Mouse (Mus musculus) erythroid progenitor cell, adult 5-6 weeks (primary cell): ENCODE results near the gene Mef2c. TPM values are rescaled to one million over a fixed set of nuclear protein-coding genes. Genes with fewer than 3 reads are reported as not detected.

Experiments used
- ATAC-seq: replicated peaks from 2 replicates; pipeline ENCODE4 v1.8.0; 2016; ENCODE audit warnings: moderate number of reproducible peaks, mild to moderate bottlenecking, moderate TSS enrichment, inconsistent platforms; ENCODE audit not compliant: poor library complexity, low FRiP score, severe bottlenecking
- total RNA-seq, 2 experiments: library from RNA; stranded (forward) in 1 of 2; stranded (reverse) in 1 of 2; fragments of 150-400 nt in 1 of 2; fragments of 186-747, 209-891 nt in 1 of 2; gene quantifications; 2 replicates each; pipeline versions ENCODE4 v1.2.3 to v1.2.4; 2015 to 2017; ENCODE audit warnings: low replicate concordance in 2 of 2

Gene Mef2c
- total RNA-seq, 2 experiments from 2014 or later, result 9.8 to 14.7 TPM

GRCm38 (mm10) chr13:83566834-83567534 lies 63.1 kb downstream of the Mef2c start:
- ATAC-seq, result no peak

DNA sequence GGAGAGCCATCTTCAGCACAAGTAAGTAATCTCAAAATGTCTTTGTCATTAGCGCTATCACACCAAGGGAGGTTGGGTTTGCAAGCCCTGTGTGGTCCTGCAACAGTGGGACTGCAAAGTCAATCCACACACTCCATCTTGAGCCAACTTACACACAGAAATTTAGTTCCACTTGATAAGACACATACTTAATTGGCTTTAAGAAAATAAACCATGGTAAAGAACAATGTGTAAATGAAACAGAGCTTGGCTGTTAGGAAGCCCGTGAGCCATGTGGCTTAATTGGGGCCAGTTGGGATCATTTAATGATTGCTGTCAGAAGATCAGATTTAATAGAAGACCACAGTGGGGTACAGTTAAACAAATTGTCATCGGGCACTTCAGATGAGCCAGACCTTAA lies 63.8 kb downstream of the Mef2c start:
- ATAC-seq, result no peak

DNA sequence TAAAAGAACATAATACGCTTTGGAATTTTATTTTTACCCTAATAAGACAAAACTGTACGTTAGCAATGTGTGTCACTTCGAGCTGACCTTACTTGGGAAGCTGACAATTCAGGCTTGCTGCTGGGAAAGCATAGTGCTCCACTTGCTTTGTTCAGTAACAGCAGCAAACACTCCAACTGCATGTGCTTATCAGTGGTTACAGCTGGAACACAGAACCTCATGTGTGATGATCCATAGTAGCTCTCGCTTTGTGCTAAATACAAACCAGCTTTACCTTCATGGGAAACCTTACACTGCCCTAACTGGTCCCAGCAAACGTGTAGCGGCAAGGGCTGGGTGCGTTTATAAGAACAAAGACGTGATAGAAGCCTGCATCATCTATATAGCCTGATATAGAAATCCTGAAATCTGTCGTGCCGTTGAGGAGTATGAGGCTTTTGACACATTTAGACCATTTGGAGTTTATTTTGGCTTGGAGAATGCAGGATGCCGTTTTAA lies 65.0 kb downstream of the Mef2c start:
- no peak for ATAC-seq

DNA sequence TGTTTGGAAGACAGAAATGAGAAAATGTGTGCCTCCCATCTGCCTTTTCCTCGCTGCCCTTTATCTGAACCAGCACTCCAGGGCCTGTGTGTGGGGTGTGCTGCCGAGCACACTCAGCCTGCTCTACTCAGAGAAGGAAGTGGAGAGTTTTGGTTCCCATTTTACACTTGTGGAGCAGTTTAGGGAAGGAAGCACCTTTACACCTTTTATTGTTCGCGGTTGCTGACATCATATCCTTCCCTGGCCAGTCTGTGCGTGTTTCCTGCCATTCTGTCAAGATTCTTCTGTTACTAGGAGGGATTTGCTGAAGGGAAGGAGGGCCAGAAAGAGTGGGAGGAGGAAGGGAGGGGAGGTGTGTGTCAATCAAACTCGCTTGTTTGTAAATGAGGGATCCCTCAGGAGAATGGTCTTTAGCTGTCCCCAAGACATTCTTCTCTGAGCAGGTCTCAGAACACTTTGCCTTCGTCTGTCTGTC lies 68.2 kb downstream of the Mef2c start:
- ATAC-seq, result 0 out of 2 replicates have a peak, but pooled peaks have one; percentile 47

GRCm38 (mm10) chr13:83572469-83572868 lies 68.6 kb downstream of the Mef2c start:
- 0 out of 2 replicates have a peak, but pooled peaks have one; percentile 4 for ATAC-seq

DNA sequence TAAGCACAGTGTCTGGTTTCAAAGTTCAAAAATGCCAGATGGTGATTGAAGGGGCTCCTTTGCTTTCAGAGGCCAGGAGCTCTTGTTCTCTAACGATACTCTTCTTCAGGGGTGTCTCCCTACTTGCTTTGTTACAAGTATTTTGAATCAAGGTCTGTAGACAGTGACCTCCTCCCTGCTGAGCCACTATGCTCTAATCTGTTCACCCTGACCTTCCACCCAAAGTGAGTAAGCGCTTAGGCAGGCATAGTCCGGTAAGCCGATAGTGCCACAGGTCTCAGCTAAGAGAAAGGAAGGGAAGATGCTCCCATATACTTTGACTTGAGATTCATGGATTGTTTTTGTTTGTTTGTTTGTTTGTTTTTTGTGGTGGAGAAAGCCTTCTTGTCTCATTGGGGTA lies 69.5 kb downstream of the Mef2c start:
- 0 out of 2 replicates have a peak, but pooled peaks have one; percentile 39 for ATAC-seq

DNA sequence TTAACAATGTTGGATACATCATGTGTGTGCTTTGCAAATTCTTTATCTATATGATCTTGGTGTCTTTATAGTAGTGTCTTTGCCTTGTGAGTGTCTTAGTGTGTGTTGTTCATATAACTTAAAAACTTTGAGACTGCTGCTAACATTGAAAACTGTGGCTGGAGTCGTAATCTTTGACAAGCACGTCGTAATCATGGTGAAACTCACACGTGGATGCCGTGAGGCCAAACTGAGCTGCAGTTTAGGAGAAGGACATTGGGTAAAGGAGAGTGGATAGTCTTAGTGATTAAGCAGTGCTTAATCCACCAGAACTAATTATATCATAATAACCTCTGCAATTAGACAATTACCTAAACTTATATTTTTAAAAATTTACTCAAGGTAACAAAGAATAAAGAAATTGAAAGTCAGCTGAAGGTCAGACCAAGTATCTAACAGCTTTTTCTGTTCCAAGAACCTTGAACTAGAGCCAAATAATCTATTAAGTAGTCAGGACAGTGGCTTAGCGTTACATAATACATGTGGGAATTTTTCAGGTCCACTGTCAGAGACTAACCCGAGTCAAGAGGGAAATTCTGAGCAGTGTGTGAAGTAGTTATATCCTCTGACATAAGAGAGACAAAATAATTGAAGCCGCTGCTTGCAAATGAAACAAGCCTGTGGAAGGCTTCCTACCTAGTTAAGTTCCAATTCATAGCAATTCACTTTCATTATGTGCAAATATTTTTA lies 70.2 kb downstream of the Mef2c start:
- ATAC-seq, result no peak

DNA sequence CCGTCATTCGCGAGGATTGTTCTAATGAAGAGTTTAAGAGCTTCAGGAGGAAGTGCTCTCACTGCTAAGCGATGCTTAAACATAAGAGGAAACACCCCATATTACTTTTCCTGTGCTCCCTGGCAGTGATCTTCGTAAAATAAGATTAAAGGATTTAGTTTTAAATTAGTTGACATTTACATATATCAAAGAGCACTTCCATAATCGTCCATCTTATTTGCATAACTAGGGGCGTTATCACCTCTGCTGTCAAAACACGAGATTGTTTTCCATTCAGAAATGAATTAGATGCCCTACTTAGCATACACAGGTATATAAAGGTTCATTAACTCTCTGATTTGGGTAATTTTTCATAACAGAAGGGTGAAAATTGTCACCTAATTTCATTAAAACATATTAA lies 71.0 kb downstream of the Mef2c start:
- ATAC-seq, result no peak

DNA sequence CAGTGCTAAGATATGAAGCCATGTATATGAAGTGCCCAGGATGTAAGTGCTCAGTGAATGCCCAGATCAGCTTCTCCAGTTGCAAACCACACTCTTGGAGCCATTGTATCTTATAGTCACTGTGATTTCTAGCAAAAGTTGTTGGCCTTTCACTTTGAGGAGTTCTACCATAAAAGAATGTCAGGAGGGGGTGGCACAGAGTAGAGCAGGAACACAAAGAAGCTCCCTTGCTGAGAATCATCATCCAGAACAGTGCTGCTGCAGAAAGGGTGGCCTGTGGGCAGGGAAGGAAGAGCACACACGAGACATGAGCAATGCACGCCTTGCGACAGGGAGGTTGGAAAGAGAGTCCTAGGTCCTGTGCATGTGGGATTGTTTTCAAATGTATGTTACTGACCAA lies 75.6 kb downstream of the Mef2c start:
- no peak for ATAC-seq

GRCm38 (mm10) chr13:83580856-83581255 lies 77.0 kb downstream of the Mef2c start:
- no peak for ATAC-seq

GRCm38 (mm10) chr13:83582564-83582963 lies 78.7 kb downstream of the Mef2c start:
- no peak for ATAC-seq

GRCm38 (mm10) chr13:83583881-83584280 lies 80.0 kb downstream of the Mef2c start:
- no peak for ATAC-seq

DNA sequence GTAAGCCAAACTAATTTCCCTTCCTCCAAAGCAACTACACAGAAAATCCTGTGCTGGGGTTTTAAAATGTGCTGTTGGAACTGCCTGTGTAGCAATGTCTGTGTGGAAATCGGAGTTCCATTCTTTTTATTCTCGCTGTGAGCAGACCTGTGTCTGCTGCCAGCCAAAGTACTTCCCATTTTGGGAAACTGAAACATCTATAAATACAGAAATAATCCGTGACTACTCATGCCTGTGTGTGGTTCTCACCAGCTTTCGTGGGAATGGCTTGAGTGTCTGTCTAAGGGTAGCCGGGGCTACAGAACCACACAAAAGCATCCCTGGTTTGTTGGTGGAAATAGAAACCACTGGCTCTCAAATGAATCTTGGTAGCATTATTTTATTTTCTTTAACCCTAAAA lies 81.5 kb downstream of the Mef2c start:
- no peak for ATAC-seq

GRCm38 (mm10) chr13:83588186-83588585 lies 84.4 kb downstream of the Mef2c start:
- ATAC-seq, result no peak

DNA sequence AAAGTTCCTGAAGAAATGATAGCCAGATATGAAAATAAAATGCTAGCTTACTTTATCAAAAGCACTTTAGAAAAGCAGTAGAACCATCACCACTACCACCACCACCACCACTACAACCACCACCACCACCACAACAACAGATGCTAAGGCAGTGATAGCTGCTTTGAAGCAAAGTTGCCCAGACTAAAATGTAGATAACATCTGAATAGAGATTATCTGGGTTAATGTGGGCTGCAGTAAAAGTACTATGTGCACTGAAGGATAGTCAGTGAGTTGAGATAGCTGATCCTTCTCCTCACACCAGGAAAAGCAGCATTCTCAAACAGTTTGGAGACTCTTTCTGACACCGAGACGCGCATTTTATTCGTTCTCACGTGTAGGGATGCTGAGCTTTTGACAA lies 87.1 kb downstream of the Mef2c start:
- no peak for ATAC-seq

DNA sequence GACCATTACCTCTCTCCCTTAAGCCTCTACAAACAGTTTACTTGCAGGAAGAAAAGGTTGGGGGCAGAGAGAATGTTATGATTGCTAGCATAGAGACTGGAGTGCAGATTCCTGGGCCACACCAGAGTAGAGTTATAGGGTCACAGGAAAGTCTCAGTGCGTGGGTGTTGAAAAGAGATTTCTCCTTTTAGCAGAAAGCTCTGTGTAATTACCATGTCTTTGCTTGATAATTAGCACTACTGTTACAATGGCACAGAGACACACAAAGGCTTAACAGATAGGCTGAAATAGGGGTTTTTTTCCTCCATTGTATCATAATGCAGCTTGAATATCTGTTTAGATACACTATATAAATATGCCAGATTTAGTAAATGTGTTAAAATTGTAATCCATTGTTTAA lies 91.6 kb downstream of the Mef2c start:
- no peak for ATAC-seq

GRCm38 (mm10) chr13:83596989-83597738 lies 93.3 kb downstream of the Mef2c start:
- ATAC-seq, result no peak

- no peak for ATAC-seq
Observed at GRCm38 (mm10) chr13:83597739-83598210, 93.9 kb downstream of the Mef2c start.

DNA sequence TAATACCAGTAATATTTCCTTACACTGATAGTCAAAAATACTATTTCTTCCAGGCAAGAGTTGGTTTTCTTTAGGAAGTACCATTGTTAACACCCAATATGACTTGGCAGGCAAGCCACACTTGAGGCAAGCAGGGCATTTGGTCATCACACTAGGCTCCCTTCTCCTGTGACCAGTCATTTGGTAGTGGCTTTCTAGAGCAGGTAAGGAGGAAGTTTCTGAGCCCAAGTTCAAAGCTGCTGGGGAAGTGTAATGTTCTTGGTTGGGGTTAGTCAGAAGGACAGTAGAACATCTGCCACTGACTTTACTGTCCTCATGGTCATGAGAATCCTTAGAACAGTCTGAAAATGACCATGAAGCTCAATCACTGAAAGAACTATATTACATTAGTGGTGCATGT lies 96.5 kb downstream of the Mef2c start:
- ATAC-seq, result no peak

- no peak for ATAC-seq
Observed at GRCm38 (mm10) chr13:83601741-83602140, 97.9 kb downstream of the Mef2c start.
